Mouse (Mus musculus): ENCODE results near the gene Wee2.
A peak's percentile ranks its signal among the peaks of the same experiment; 100 is the strongest.

The Wee2 gene

GRCm38 (mm10) chr6:40439731-40440130 lies 843 bp downstream of the Wee2 start:
- DNase-seq: peak; percentile 50

- no peak for DNase-seq
These were observed 2.4 kb downstream of the Wee2 start for GRCm38 (mm10) chr6:40441276-40441675.

- peak; percentile 45 for DNase-seq
These were observed 2.9 kb downstream of the Wee2 start for GRCm38 (mm10) chr6:40441755-40442154.

GRCm38 (mm10) chr6:40443281-40443928 lies 4.5 kb downstream of the Wee2 start:
- no peak for DNase-seq

GRCm38 (mm10) chr6:40448626-40449025 lies 9.7 kb downstream of the Wee2 start:
- no peak for DNase-seq

GRCm38 (mm10) chr6:40454436-40455041 lies 15.7 kb downstream of the Wee2 start:
- DNase-seq: peak; percentile 13

GRCm38 (mm10) chr6:40465710-40466109 lies 26.8 kb downstream of the Wee2 start:
- DNase-seq: peak; percentile 45

GRCm38 (mm10) chr6:40470916-40471719 lies 32.2 kb downstream of the Wee2 start, which contains the start of gene Ssbp1:
TSS of gene Ssbp1 (plus strand) at chr6:40471352.
- DNase-seq: peak; percentile 93

GRCm38 (mm10) chr6:40471720-40472010 lies 32.8 kb downstream of the Wee2 start:
- DNase-seq: no peak

GRCm38 (mm10) chr6:40476132-40476531 lies 37.2 kb downstream of the Wee2 start:
- DNase-seq: no peak

GRCm38 (mm10) chr6:40479705-40480104 lies 40.8 kb downstream of the Wee2 start:
- DNase-seq: no peak

- DNase-seq: no peak
These were observed 43.4 kb downstream of the Wee2 start for GRCm38 (mm10) chr6:40482318-40482717.

GRCm38 (mm10) chr6:40490933-40491332 lies 52.0 kb downstream of the Wee2 start, which contains the start of gene Tas2r137:
TSS of gene Tas2r137 (plus strand) at chr6:40491233.
- no peak for DNase-seq

GRCm38 (mm10) chr6:40493229-40493628 lies 54.3 kb downstream of the Wee2 start, which contains the start of gene Tas2r108:
TSS of gene Tas2r108 (plus strand) at chr6:40493529.
- no peak for DNase-seq
